Mouse (Mus musculus): Measurements from ENCODE around the gene Mrpl4.

DNA sequence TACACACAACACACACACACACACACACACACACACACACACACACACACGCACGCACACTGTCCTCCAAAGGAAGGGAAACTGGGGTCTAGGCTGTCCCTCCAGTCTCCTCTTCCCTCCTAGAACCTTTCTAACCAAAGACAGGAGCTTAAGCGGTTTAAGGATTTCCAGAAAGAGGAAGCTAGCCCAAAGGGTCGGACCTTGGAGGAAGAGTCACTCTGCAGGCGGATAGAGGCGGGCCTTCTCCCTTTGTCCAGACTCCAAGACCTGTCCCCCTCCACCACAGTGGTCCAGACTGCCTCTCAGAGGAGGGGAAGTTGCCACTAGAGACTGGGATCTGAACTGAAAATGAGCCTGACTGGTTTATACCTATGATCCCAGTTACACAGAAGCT, 28.9 kb upstream of the Mrpl4 start:
- TF ChIP-seq POLR2A (IDR thresholded peaks at IDR 0.05; ENCODE audit: extremely low read depth, insufficient read depth, low read length) (no peak), CTCF (IDR thresholded peaks at IDR 0.05; ENCODE audit: low read depth, low read length) (no peak)
